Mouse (Mus musculus) hindbrain, embryonic 11.5 days (tissue): ENCODE measurements around the gene Nelfcd. TPM values are rescaled to one million over a fixed set of nuclear protein-coding genes. Genes with fewer than 3 reads are reported as not detected.

Experiments
- ATAC-seq: fragments of 200-750 bp; cut with Nextera tagmentation; 2 replicates; pipeline ENCODE4 v1.8.0; 2017; ENCODE audit warnings: mild to moderate bottlenecking, moderate TSS enrichment, moderate library complexity; ENCODE audit not compliant: low FRiP score
- DNase-seq: peaks from one replicate; pipeline ENCODE4 v3.0.0-alpha.2; 2015; ENCODE audit warnings: low spot score
- H3K27ac ChIP-seq: fragments of 300-500 bp; sonication (generic); 2 replicates; pipeline ENCODE4 v1.5.1; 2014; ENCODE audit warnings: mild to moderate bottlenecking, low read depth, low read length
- H3K27me3 ChIP-seq: fragments of 300-500 bp; sonication (generic); 2 replicates; pipeline ENCODE4 v1.6.1; 2014; ENCODE audit warnings: mild to moderate bottlenecking, low read length, moderate library complexity, mixed read lengths; ENCODE audit not compliant: control insufficient read depth, insufficient read depth
- H3K36me3 ChIP-seq: fragments of 300-500 bp; sonication (generic); 2 replicates; pipeline ENCODE4 v1.6.1; 2014; ENCODE audit warnings: mild to moderate bottlenecking, low read length, moderate library complexity, mixed read lengths; ENCODE audit not compliant: control insufficient read depth, insufficient read depth
- H3K4me1 ChIP-seq: fragments of 300-500 bp; sonication (generic); replicated peaks from 2 replicates; pipeline ENCODE4 v1.6.1; 2014; ENCODE audit warnings: low read length, mixed read lengths; ENCODE audit not compliant: control insufficient read depth, insufficient read depth
- H3K4me2 ChIP-seq: fragments of 300-500 bp; sonication (generic); replicated peaks from 2 replicates; pipeline ENCODE4 v1.6.1; 2014; ENCODE audit warnings: mild to moderate bottlenecking, low read depth, low read length
- H3K4me3 ChIP-seq: fragments of 300-500 bp; sonication (generic); 2 replicates; pipeline ENCODE4 v1.5.1; 2014; ENCODE audit warnings: low read depth, low read length
- H3K9ac ChIP-seq: fragments of 300-500 bp; sonication (generic); 2 replicates; pipeline ENCODE4 v1.6.1; 2014; ENCODE audit warnings: low read depth, low read length
- H3K9me3 ChIP-seq: fragments of 300-500 bp; sonication (generic); 2 replicates; pipeline ENCODE4 v1.6.1; 2016; ENCODE audit warnings: low read length; ENCODE audit not compliant: control insufficient read depth
- WGBS: fragments of 180-500 bp; shearing (Covaris S2); extraction: QIAGEN DNeasy Blood & Tissue Kit; methylation state at CpG from one replicate; pipeline ENCODE4 v1.1.7; 2014; 5-methylcytosine and 5-hydroxymethylcytosine counted together
- polyA plus RNA-seq: library from polyadenylated mRNA; unstranded; fragments of >200 nt; fragmentation: Nextera tagmentation; extraction: Ambion mirVana; gene quantifications from 2 replicates; pipeline ENCODE4 v1.2.1, GENCODE M21; 2014

Gene Nelfcd
- polyA plus RNA-seq, 1 experiment from 2014 or later, result 163 TPM

GRCm38 (mm10) chr2:174400396-174400795, 15.2 kb upstream of the Nelfcd start:
- H3K27me3 ChIP-seq, result no peaks in the 10 kb centered on the region
- no peak overlapping the region for H3K27ac ChIP-seq
- H3K9ac ChIP-seq, result no peak overlapping the region
- H3K4me3 ChIP-seq, result no peak overlapping the region
- 87% methylated on average over 4 of the region's 4 CpGs for WGBS
- DNase-seq (no peak), ATAC-seq (no peak)
- no peaks in the 10 kb centered on the region for H3K4me1 ChIP-seq
- no peaks in the 10 kb centered on the region for H3K36me3 ChIP-seq
- H3K4me2 ChIP-seq, result no peak overlapping the region
- H3K9me3 ChIP-seq, result no peaks in the 10 kb centered on the region

GRCm38 (mm10) chr2:174410222-174410621, 5.4 kb upstream of the Nelfcd start:
- ATAC-seq (no peak), DNase-seq (no peak)
- H3K4me2 ChIP-seq, result no peak overlapping the region
- no peak overlapping the region for H3K9ac ChIP-seq
- no peaks in the 10 kb centered on the region for H3K27me3 ChIP-seq
- no peak overlapping the region for H3K4me3 ChIP-seq
- H3K9me3 ChIP-seq, result no peaks in the 10 kb centered on the region
- no peaks in the 10 kb centered on the region for H3K36me3 ChIP-seq
- no peaks in the 10 kb centered on the region for H3K4me1 ChIP-seq
- no peak overlapping the region for H3K27ac ChIP-seq
- WGBS, result 50% methylated on average over 2 of the region's 2 CpGs

GRCm38 (mm10) chr2:174413127-174413526, 2.5 kb upstream of the Nelfcd start:
- H3K4me2 ChIP-seq, result no peak overlapping the region
- ATAC-seq (no peak), DNase-seq (no peak)
- no peak overlapping the region for H3K27ac ChIP-seq
- H3K27me3 ChIP-seq, result no peaks in the 10 kb centered on the region
- H3K9ac ChIP-seq, result no peak overlapping the region
- no peak overlapping the region for H3K4me3 ChIP-seq
- H3K36me3 ChIP-seq, result no peaks in the 10 kb centered on the region
- 75% methylated on average over 7 of the region's 7 CpGs for WGBS
- H3K9me3 ChIP-seq, result no peaks in the 10 kb centered on the region
- peaks cover 3% of the 10 kb centered on the region; the same call in 1 of the 2 replicates for H3K4me1 ChIP-seq

- no peak for DNase-seq
- Histone ChIP-seq H3K9ac (no peak overlapping the region), H3K4me3 (peak overlapping the region; percentile 93), H3K27ac (no peak overlapping the region), H3K36me3 (no peaks in the 10 kb centered on the region), H3K9me3 (no peaks in the 10 kb centered on the region), H3K4me2 (no peak overlapping the region), H3K4me1 (peaks cover 3% of the 10 kb centered on the region; the same call in 1 of the 2 replicates), H3K27me3 (no peaks in the 10 kb centered on the region)
- no peak for ATAC-seq
- 46% methylated on average over 16 of the region's 18 CpGs for WGBS
These were observed 438 bp upstream of the Nelfcd start for GRCm38 (mm10) chr2:174415001-174415730.

GRCm38 (mm10) chr2:174421107-174421506, 5.5 kb downstream of the Nelfcd start:
- H3K36me3 ChIP-seq, result peaks cover 16% of the 10 kb centered on the region

GRCm38 (mm10) chr2:174424301-174425085, 8.9 kb downstream of the Nelfcd start:
- H3K27me3 ChIP-seq, result no peaks in the 10 kb centered on the region
- H3K4me2 ChIP-seq, result no peak overlapping the region
- no peaks in the 10 kb centered on the region for H3K9me3 ChIP-seq
- no peak overlapping the region for H3K9ac ChIP-seq
- DNase-seq, result no peak
- H3K36me3 ChIP-seq, result peaks cover 20% of the 10 kb centered on the region
- no peak overlapping the region for H3K27ac ChIP-seq
- WGBS, result 92% methylated on average over 11 of the region's 11 CpGs
- ATAC-seq, result no peak
- H3K4me3 ChIP-seq, result no peak overlapping the region
- H3K4me1 ChIP-seq, result no peaks in the 10 kb centered on the region

More at GRCm38 (mm10) chr2:174421107-174421506, 5.5 kb downstream of the Nelfcd start:
- DNase-seq (no peak), ATAC-seq (no peak)
- Histone ChIP-seq H3K27me3 (no peaks in the 10 kb centered on the region), H3K27ac (no peak overlapping the region), H3K4me3 (no peak overlapping the region), H3K9me3 (no peaks in the 10 kb centered on the region), H3K4me1 (peaks cover 3% of the 10 kb centered on the region; the same call in 1 of the 2 replicates), H3K9ac (no peak overlapping the region), H3K4me2 (no peak overlapping the region)
- WGBS, result 93% methylated on average over 6 of the region's 6 CpGs

GRCm38 (mm10) chr2:174426856-174427255, 11.3 kb downstream of the Nelfcd start:
- Histone ChIP-seq H3K27me3 (no peaks in the 10 kb centered on the region), H3K9me3 (no peaks in the 10 kb centered on the region), H3K9ac (no peak overlapping the region), H3K36me3 (peaks cover 20% of the 10 kb centered on the region), H3K4me2 (no peak overlapping the region), H3K27ac (no peak overlapping the region), H3K4me3 (no peak overlapping the region), H3K4me1 (no peaks in the 10 kb centered on the region)
- 92% methylated on average over 12 of the region's 12 CpGs for WGBS
- DNase-seq (no peak), ATAC-seq (no peak)

GRCm38 (mm10) chr2:174428076-174428835, 12.7 kb downstream of the Nelfcd start:
- Histone ChIP-seq H3K9me3 (no peaks in the 10 kb centered on the region), H3K4me1 (no peaks in the 10 kb centered on the region), H3K27me3 (no peaks in the 10 kb centered on the region), H3K9ac (no peak overlapping the region), H3K4me3 (no peak overlapping the region), H3K36me3 (peaks cover 20% of the 10 kb centered on the region; the same call in 1 of the 2 replicates), H3K27ac (no peak overlapping the region), H3K4me2 (no peak overlapping the region)
- no peak for ATAC-seq
- no peak for DNase-seq
- WGBS, result 81% methylated on average over 18 of the region's 18 CpGs
